Mouse (Mus musculus) ES-Bruce4 (cell line): ENCODE measurements around the gene Cacng6.

ENCODE experiments used
- CTCF ChIP-seq: IDR thresholded peaks from one replicate; pipeline ENCODE4 v1.8.1; 2011; ENCODE audit warnings: low read depth, low read length
- EP300 ChIP-seq: IDR thresholded peaks from 2 replicates; pipeline ENCODE4 v1.6.1; 2011; ENCODE audit warnings: low read depth, low read length; ENCODE audit not compliant: insufficient read depth
- POLR2A ChIP-seq: IDR thresholded peaks from one replicate; pipeline ENCODE4 v1.8.1; 2011; ENCODE audit warnings: low read length; ENCODE audit not compliant: insufficient read depth

DNA sequence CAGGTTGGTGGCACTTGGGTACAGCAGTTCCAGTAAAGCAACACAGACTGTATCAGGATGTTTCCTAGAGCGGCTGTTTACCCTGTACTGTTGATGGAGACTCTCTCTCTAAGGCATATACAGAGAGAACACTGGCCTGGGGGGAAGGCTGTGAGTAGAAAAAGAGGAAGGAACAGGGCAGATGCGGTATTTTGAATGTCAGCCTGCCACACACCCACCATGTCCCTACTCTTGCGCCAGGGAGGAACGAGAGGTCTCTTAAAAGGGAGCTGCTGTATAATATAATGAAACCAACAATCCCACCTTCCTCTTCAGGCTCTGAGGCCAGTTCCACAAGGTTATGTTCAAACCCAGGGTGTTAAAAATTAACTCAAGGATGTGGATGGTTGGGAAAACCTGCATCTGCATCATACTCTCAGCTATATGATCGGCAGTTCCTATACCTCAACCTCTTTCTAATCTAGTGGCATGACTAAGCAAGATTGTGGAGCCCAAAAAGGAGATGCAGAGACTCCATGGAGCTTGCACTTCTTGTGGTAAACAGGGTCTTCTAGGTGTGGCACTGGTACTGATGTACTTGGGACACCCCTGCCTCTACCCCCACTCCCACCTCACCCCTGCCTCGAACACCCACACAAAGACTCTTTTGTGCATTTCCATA, 58.1 kb downstream of the Cacng6 start:
- no peak for TF ChIP-seq CTCF
- no peak for TF ChIP-seq EP300
- TF ChIP-seq POLR2A = no peak
